Mouse (Mus musculus) kidney, postnatal 10 days (tissue): Measurements from ENCODE around the gene Crtap.
"Not testable (repeated sequence)": the region's sequence is repeated elsewhere in the genome, so short reads cannot be mapped to it uniquely, and the experiment has no call there.

ENCODE experiments used
- DNase-seq: peaks from one replicate; pipeline ENCODE4 v3.0.0; 2021; ENCODE audit warnings: mixed read lengths

Crtap gene

GRCm38 (mm10) chr9:114394677-114395076 lies 4.2 kb upstream of the Crtap start:
- DNase-seq, result no peak

DNA sequence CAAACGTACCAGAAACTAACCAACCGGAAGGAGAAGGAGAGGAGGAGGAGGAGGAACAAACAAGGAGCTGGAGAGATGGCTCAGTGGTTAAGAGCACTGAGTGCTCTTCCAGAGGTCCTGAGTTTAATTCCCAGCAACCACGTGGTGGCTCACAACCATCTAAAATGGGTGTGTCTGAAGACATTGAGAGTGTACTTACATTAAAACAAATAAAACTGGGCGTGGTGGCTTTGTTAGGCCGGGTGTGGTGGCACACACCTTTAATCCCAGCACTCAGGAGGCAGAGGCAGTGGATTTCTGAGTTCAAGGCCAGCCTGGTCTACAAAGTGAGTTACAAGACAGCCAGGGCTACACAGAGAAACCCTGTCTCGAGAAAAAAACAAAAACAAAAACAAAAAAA lies 3.7 kb upstream of the Crtap start:
- not testable (repeated sequence) for DNase-seq

- no peak for DNase-seq
Measured at GRCm38 (mm10) chr9:114390749-114391075, 237 bp upstream of the Crtap start.

DNA sequence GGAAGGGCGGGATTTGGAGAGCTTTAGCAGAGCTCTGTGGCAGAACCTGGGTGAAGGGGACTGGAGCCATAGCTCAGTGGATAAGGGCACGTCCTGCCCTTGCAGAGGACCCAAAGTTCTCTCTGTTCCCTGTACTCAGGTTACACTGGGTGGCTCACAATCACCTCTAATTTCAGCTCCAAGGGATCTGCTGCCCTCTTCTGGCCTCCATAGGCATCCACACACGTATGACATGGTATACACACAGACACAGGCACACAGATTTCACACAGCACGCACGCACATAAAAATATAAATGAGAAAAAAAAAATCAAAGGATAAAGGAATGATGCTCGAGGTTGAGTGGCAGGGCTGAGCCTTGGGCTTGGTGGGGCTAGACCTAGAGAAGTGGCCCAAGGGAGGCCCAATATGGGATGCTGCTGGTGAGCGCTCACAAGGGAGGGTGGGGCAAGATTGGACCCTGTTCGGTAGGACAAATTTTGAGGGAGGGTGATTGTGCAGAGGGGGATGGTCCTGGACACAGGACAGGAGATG lies 1.0 kb downstream of the Crtap start:
- no peak for DNase-seq

DNA sequence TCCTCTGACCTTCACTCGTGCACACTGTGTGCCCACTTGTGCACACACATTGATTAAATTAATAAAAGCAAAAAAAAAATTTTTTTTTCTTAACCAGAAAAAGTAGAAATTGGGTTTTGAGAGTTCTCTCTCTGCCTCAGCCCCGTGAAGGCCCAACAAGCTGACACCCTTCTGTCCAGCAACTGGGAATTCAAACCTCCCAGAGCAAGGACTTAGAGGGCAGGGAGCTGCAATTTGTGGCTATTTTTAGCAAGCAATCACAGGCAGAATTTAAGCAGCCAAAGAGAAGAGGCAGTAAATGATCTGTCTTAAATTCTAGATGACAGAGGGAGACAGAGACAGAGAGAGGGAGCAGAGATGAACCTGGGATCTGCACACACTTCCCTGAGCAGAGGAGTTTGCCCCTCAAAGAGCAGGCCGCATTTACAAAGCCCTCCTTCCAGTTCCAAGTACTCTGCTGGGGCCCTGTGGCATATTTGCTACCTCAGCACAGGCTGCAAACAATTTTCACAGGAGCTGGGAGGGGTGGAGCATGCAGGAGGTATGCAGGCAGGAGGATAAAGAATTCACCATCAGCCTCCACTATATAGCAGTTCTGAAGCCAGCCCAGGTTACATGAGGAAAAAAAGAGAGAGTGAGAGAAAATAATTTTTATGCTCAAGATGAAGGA lies 1.6 kb downstream of the Crtap start:
- DNase-seq, result no peak

DNA sequence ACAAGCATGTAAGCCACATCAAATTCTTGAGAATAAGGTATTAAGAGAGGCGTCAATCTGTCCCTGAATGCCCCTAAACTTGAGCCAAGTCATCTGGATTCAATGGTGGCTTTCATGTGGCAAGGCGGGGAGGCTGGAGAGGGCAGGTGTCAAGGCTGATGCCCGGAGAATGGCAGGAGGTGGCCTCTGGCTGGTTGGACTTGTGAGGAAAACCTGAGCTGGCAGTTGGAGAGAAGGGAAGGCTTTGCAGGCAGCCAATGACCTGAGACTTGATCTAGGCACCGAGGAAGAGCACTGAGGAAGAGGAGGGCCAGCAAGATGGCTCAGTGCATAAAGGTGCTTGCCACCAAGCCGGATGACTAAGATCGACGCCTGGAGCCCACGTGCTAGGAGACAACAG lies 2.2 kb downstream of the Crtap start:
- no peak for DNase-seq

GRCm38 (mm10) chr9:114387086-114387485 lies 3.4 kb downstream of the Crtap start:
- DNase-seq, result no peak

DNA sequence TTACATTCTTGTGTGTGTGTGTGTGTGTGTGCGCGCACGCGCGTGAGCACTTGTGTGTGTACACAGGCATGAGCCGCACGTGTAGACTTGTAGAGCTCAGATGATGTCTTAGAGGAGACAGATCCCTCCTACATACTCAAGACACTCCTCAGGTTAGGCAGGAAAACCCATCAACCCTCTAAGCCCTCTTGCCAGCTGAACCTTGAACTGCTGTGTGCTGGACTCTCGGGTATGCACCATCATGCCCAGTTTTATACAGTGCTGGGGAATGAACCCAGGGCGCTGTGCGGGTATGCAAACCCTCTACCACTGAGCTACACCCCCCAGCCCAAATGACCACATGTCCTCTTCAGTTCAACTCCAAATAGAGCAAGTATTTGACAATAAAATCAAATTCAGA lies 5.3 kb downstream of the Crtap start:
- no peak for DNase-seq

DNA sequence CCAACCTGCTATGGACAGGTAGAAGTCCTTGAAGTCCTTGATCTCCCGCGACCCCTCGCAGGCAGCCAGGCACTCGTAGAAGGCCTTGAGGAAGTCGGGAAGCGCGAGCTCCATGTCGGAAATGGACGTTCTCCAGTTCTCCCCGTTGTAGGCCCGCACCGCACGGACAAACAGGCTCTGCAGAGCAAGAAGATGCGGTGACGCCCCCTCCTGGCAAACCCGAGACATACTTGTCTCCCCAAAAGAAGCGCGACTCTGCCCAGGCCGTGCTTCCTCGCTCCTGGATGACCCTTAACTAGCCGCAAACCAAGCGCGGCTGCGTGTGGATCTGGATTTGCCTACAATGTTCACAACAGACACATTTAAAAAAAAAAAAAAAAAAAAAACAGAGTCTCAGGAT lies 5.8 kb downstream of the Crtap start:
- DNase-seq, result no peak

DNA sequence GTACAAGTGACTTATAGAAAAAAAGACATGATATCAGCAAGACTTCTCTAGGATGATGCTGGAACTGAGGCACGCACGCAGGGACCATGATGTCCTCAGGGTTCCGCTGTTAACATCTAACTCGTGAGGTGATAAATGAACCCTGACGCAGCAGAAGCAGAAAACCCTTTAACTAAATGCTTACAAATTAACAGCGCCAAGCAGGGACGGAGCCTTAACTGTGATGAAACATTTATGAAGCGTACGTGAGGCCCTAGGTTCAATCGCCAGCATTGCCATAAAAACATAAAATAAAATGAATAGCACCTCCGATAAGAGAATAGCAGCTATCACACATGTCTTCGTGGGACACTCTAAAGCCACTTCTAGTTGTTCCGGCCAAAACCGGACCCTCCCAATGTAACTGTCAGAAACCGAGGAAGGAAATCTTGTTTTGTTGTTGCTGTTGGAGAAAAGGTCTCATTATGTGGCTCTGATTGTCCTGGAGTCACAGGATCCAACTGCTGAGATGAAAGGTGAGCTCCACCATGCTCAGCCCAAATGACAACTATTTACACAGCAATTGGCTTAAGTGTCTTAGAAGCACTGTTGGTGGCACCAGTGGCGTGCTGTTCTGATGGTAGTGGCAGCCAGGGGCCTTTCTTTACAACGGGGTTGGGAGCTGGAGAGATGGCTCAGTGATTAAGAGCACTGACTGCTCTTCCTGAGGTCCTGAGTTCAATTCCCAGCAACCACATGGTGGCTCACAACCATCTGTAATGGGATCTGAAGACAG lies 7.4 kb downstream of the Crtap start:
- no peak for DNase-seq

GRCm38 (mm10) chr9:114380881-114381733 lies 9.4 kb downstream of the Crtap start:
- peak; percentile 50 for DNase-seq

DNA sequence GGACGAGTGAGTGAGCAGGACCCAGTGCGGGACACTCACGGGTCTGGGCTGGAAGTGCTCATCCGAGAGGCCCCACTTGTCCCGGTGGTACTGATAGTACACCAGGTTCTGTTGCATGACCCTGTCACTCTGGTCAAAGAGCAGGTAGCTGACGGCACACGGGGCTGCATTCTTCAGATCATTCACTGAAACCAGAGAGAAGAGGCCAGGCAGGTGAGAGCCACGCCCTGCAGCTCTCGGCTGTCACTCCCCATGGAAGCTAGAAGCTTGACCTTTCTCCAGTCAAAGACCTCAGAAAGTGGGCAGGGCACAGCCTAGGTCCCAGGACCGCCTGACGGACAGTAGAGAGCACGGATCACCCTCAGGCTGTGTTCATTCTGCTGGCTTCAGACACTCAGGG lies 10.6 kb downstream of the Crtap start:
- no peak for DNase-seq

DNA sequence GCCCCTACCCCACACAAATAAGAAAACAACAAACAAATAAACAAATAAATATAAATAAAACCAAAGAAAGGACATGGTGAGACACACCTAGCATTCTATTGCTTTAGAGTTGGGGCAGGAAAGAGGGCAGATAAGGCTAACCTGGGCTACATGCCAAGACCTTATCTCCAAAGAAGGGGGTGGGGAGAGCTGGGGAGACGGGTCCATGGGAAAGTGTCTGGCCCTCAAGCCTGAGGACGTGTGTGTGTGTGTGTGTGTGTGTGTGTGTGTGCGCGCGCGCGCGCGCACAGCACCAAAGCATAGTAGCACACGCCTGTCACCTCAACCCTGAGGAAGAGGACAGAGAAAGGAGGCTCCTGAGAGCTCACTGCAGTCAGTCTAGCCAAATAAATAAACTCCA lies 13.3 kb downstream of the Crtap start:
- DNase-seq, result no peak

GRCm38 (mm10) chr9:114375276-114375962 lies 15.1 kb downstream of the Crtap start:
- DNase-seq, result no peak

GRCm38 (mm10) chr9:114371717-114372116 lies 18.8 kb downstream of the Crtap start:
- DNase-seq, result peak; percentile 43

- DNase-seq, result not testable (repeated sequence)
Measured at GRCm38 (mm10) chr9:114369389-114369788, 21.1 kb downstream of the Crtap start.

DNA sequence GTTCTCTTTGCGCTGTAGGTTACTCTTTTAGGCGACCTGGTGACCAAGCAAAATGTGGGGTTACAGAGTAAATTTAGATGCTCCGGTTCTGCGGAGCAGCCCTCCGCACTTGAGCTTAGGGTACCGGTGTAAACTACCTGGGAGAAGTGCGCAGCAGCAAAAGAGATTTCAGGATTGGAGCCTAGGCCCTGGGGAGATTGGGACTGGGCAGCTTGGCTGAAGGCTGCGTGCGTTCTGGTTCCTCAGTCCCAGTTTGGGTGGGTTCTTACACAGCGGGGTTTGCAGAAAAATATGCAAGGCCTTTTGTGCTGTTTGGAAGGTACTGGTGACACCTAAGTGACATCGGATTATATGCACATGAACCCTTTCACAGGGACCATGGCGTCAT lies 22.0 kb downstream of the Crtap start:
- DNase-seq, result no peak

GRCm38 (mm10) chr9:114367783-114368470 lies 22.5 kb downstream of the Crtap start:
- DNase-seq, result peak; percentile 91

DNA sequence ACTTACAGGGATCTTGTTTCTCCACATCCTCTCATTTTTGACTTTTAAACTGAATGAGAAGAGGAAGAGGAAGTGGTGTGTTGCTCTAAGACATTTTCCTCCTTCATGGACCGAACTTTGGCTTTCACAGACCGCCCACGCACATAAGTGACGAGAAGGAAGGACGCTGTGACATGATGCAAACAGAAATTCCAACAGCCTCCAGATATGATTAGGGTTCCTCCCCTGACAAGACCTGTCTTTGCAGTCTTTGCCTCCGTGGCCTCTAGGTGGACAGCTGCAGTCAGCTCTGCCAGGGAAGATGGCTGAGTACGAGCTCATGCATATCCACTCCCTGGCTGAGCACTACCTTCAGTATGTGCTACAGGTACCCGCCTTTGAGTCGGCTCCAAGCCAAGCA lies 60.6 kb downstream of the Crtap start, which contains the start of gene Bcl2a1c:
TSS of gene Bcl2a1c (plus strand) at position 281 of the 400 bp plus-strand sequence.
- not testable (repeated sequence) for DNase-seq

- not testable (repeated sequence) for DNase-seq
Measured at GRCm38 (mm10) chr9:114328332-114328731, 62.1 kb downstream of the Crtap start.

DNA sequence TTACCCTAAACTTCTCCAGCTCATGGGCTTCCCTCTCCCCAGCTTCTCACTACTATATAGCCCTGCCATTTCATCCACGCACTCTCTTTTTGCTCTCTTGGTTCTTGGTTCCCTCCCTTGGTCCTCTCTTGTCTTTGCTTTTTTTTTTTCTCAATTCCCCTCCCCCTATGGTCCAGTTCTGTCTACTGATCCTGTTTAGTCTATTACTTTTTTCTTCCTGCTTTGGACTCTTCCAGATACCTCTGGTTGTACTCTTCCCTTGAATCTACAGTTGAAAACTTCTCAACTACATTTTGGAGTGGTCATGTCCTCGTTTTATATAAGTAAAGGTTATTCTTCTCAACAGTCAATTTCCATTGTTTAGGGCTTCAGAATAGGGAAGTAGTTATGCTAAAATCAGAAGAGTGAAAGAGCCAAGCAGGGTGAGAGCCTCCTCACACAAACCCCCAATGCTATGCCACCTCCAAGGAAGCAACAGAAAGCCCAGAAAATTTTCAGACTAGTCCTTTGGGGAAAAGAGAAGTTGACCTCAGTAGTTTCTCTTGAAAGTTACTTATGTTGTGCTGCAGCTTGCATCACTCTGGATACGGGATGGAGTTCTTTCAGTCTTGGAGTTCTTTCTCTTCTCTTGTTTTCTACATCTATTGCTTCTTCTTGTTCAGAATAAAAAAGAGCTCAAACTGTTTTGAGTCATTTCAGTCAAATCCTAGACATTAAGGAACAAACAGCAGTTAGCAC lies 64.3 kb downstream of the Crtap start:
- DNase-seq, result no peak
